Mouse (Mus musculus): ENCODE results near the gene Med17.

DNA sequence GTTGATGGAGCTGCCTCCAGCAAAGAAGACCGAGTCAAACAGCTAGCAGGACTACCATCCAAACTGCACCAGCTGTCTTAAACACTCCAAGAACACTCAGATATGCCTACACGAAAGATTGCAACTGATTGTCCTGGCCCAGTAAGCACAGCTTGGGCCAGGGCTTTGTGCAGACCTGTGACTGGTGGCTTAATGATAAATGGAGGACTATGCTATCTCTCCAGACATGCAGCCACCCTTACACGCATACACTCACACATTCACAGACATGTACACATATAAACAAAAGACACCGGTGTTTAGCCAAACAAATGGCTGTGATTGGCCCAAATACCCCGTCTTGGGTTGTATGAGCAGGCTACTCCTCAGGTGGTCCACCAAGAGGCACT, 754 bp upstream of the Med17 start:
- TF ChIP-seq CTCF (IDR thresholded peaks at IDR 0.05; ENCODE audit: insufficient read depth, low read depth, low read length) (no peak), POLR2A (IDR thresholded peaks at IDR 0.05; ENCODE audit: insufficient read depth, low read depth, low read length) (no peak)
